Mouse (Mus musculus) heart, embryonic 15.5 days (tissue): ENCODE measurements around the gene Wdpcp. TPM values are rescaled to one million over a fixed set of nuclear protein-coding genes. Genes with fewer than 3 reads are reported as not detected.

Experiments
- ATAC-seq: fragments of 200-750 bp; cut with Nextera tagmentation; replicated peaks from 2 replicates; pipeline ENCODE4 v1.8.0; 2017; ENCODE audit warnings: low read depth, moderate TSS enrichment; ENCODE audit not compliant: insufficient number of reproducible peaks, insufficient read depth, low FRiP score
- H3K27ac ChIP-seq: fragments of 300-500 bp; sonication (generic); 2 replicates; pipeline ENCODE4 v1.5.1; 2015; ENCODE audit warnings: mild to moderate bottlenecking, inconsistent platforms
- H3K27me3 ChIP-seq: fragments of 300-500 bp; sonication (generic); 2 replicates; pipeline ENCODE4 v1.6.1; 2015; ENCODE audit warnings: inconsistent platforms
- H3K36me3 ChIP-seq: fragments of 300-500 bp; sonication (generic); 2 replicates; pipeline ENCODE4 v1.6.1; 2015; ENCODE audit warnings: mild to moderate bottlenecking, inconsistent platforms
- H3K4me1 ChIP-seq: fragments of 300-500 bp; sonication (generic); replicated peaks from 2 replicates; pipeline ENCODE4 v1.6.1; 2015; ENCODE audit warnings: inconsistent platforms
- H3K4me2 ChIP-seq: fragments of 300-500 bp; sonication (generic); 2 replicates; pipeline ENCODE4 v1.6.1; 2015; ENCODE audit warnings: inconsistent platforms, mild to moderate bottlenecking, moderate library complexity
- H3K4me3 ChIP-seq: fragments of 300-500 bp; sonication (generic); 2 replicates; pipeline ENCODE4 v1.5.1; 2015; ENCODE audit warnings: mild to moderate bottlenecking, inconsistent platforms
- H3K9ac ChIP-seq: fragments of 300-500 bp; sonication (generic); 2 replicates; pipeline ENCODE4 v1.6.1; 2015; ENCODE audit warnings: mild to moderate bottlenecking, inconsistent platforms
- H3K9me3 ChIP-seq: fragments of 300-500 bp; sonication (generic); replicated peaks from 2 replicates; pipeline ENCODE4 v1.6.1; 2016; ENCODE audit warnings: inconsistent platforms
- WGBS: fragments of 180-500 bp; shearing (Covaris S2); methylation state at CpG from one replicate; pipeline ENCODE4 v1.1.7; 2015; ENCODE audit warnings: mixed read lengths; 5-methylcytosine and 5-hydroxymethylcytosine counted together
- microRNA-seq: library from miRNA; unstranded; fragments of <30 nt; microRNA quantifications from one replicate; pipeline ENCODE4, GENCODE M21; 2016
- polyA plus RNA-seq: library from polyadenylated mRNA; unstranded; fragments of >200 nt; fragmentation: Nextera tagmentation; extraction: Ambion mirVana; gene quantifications from 2 replicates; pipeline ENCODE4 v1.2.1, GENCODE M21; 2015

The Wdpcp gene
- polyA plus RNA-seq, 1 experiment from 2014 or later, result 6.7 TPM

DNA sequence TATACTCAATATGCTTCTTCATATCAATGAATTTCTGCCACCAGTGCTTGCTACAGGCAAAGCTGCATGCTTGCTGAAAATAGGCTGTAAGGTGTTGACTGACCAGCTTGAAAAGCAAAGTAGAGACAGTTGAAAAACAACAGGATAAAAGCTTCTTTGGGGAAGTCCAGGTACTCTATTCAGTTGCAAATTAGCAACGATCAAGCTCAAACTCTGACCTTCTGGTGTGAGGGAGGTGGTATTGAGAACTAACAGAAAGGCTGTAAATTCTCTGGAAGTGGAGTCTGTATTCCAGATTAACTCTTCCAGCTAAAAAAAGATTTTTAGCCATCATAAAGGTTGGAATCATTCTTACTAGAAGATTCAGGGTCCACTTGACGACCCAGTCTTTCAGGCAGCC lies 303.0 kb downstream of the Wdpcp start:
- Histone ChIP-seq H3K4me1 (no peaks in the 10 kb centered on the region), H3K4me3 (no peak overlapping the region), H3K4me2 (no peak overlapping the region), H3K27ac (no peak overlapping the region), H3K9ac (no peak overlapping the region), H3K9me3 (no peaks in the 10 kb centered on the region), H3K27me3 (no peaks in the 10 kb centered on the region), H3K36me3 (no peaks in the 10 kb centered on the region)
- no peak for ATAC-seq
- WGBS, result 83% methylated on average over 2 of the region's 2 CpGs

DNA sequence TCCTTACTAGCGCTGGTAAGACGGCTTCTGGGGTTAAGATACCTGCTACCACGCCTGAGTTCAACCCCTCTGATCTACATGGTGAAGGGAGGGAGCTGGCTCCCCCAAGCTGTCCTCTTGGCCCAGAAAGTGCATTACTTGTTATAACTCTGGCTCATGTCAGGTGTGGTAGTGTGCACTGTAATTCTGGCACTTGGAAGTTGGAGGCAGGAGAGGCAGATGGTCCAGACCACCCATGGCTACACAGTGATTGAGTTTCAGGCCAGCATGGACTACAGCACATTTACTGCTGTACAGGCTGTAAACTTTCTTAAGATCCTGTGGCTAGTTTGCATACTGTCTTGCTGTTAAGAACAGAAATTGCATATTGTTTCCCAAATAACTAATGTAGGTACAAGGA lies 322.7 kb downstream of the Wdpcp start:
- no peaks in the 10 kb centered on the region for H3K9me3 ChIP-seq
- H3K4me1 ChIP-seq, result no peaks in the 10 kb centered on the region
- no peak overlapping the region for H3K4me3 ChIP-seq
- H3K4me2 ChIP-seq, result no peak overlapping the region
- H3K27me3 ChIP-seq, result no peaks in the 10 kb centered on the region
- no peak overlapping the region for H3K9ac ChIP-seq
- H3K27ac ChIP-seq, result no peak overlapping the region
- ATAC-seq, result no peak
- no peaks in the 10 kb centered on the region for H3K36me3 ChIP-seq
- 81% methylated on average over 3 of the region's 3 CpGs for WGBS

DNA sequence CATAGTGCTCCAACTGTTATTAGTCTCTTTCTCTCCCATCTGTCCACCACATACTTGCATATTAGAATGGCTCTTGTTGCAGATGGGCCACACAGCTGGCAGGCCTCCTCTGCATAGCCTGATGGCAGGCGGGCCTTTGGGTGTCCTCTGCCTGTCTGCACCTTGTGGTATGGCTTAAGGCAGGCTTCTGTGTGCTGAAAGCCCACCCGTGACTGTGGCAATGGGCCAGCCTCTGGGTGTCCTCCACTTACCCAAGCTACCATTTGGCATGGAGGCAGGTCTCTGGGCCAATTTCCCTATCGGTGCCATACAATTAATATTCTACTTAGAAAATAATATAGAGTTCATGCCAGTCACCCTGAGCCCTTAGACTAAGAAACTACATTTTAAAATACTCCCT lies 350.5 kb downstream of the Wdpcp start:
- H3K9ac ChIP-seq, result no peak overlapping the region
- no peaks in the 10 kb centered on the region for H3K27me3 ChIP-seq
- 85% methylated on average over 3 of the region's 3 CpGs for WGBS
- H3K4me1 ChIP-seq, result no peaks in the 10 kb centered on the region
- no peak for ATAC-seq
- H3K4me2 ChIP-seq, result no peak overlapping the region
- no peaks in the 10 kb centered on the region for H3K9me3 ChIP-seq
- H3K36me3 ChIP-seq, result no peaks in the 10 kb centered on the region
- no peak overlapping the region for H3K27ac ChIP-seq
- no peak overlapping the region for H3K4me3 ChIP-seq

Small RNAs within 50 kb of the gene (microRNA-seq; reads per million reads assigned to microRNA genes)
- gene Gm22990, result not detected

Other genes starting within 250 kb of the Wdpcp start
- 149 and 175 TPM in 2 replicates for gene Ugp2, start 201.0 kb upstream of the Wdpcp start, polyA plus RNA-seq
- 1,610 and 1,790 TPM in 2 replicates for gene Mdh1, start 132 bp downstream of the Wdpcp start, polyA plus RNA-seq